Mouse (Mus musculus): ENCODE results near the gene 4933425L06Rik. TPM values are rescaled to one million over a fixed set of nuclear protein-coding genes. Genes with fewer than 3 reads are reported as not detected.

The 4933425L06Rik gene
- polyA plus RNA-seq, 1 experiment, result not detected

GRCm38 (mm10) chr13:105055374-105055773 lies 26.5 kb upstream of the 4933425L06Rik start:
- H3K4me1 ChIP-seq, result peaks cover 35% of the 10 kb centered on the region

GRCm38 (mm10) chr13:105066119-105066518 lies 15.8 kb upstream of the 4933425L06Rik start:
- H3K36me3 ChIP-seq (replicated peaks; ENCODE audit: low read length), result no peaks in the 10 kb centered on the region
- H3K4me1 ChIP-seq, result peaks cover 31% of the 10 kb centered on the region
- no peaks in the 10 kb centered on the region for H3K9me3 ChIP-seq
- H3K27me3 ChIP-seq (replicated peaks), result no peaks in the 10 kb centered on the region
- H3K4me3 ChIP-seq (replicated peaks), result no peak overlapping the region
- TF ChIP-seq GATA1 (IDR thresholded peaks at IDR 0.05; ENCODE audit: borderline replicate concordance, low read length) (no peak), FLI1 (IDR thresholded peaks at IDR 0.05; ENCODE audit: low read length) (no peak)

More at GRCm38 (mm10) chr13:105055374-105055773, 26.5 kb upstream of the 4933425L06Rik start:
- no peak for TF ChIP-seq FLI1 (IDR thresholded peaks at IDR 0.05; ENCODE audit: low read length)
- no peak for TF ChIP-seq GATA1 (IDR thresholded peaks at IDR 0.05; ENCODE audit: borderline replicate concordance, low read length)
- Histone ChIP-seq H3K4me3 (replicated peaks) (peak overlapping the region; percentile 96), H3K27me3 (replicated peaks) (peaks cover 33% of the 10 kb centered on the region), H3K9me3 (no peaks in the 10 kb centered on the region), H3K36me3 (replicated peaks; ENCODE audit: low read length) (no peaks in the 10 kb centered on the region)

- Histone ChIP-seq H3K4me3 (replicated peaks) (peak overlapping the region; percentile 33), H3K27me3 (replicated peaks) (no peaks in the 10 kb centered on the region), H3K36me3 (replicated peaks; ENCODE audit: low read length) (no peaks in the 10 kb centered on the region), H3K4me1 (peaks cover 34% of the 10 kb centered on the region), H3K9me3 (no peaks in the 10 kb centered on the region)
- TF ChIP-seq FLI1 (IDR thresholded peaks at IDR 0.05; ENCODE audit: low read length), result no peak
- TF ChIP-seq GATA1 (IDR thresholded peaks at IDR 0.05; ENCODE audit: borderline replicate concordance, low read length), result no peak
Observed at GRCm38 (mm10) chr13:105066890-105067845, 14.8 kb upstream of the 4933425L06Rik start.

DNA sequence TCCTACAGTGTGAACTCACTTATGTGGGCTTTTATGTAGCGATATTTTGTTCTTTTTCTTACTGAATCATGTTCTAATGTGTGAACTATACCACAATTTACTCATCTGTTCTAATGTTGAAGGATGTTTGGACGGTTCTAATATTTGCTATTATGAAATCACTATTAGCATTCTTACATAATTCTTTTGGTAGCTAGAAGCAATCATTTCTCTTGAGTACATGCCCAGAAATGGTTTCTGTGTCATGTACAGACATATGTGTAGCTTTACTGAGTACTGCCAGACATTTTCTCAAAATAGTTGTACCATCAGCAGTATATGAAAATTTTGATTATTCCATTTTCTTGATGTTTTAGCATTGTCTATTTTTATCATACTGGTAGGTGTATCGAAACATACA lies 7.4 kb downstream of the 4933425L06Rik start:
- TF ChIP-seq FLI1 (IDR thresholded peaks at IDR 0.05; ENCODE audit: low read length) (no peak), GATA1 (IDR thresholded peaks at IDR 0.05; ENCODE audit: borderline replicate concordance, low read length) (no peak)

DNA sequence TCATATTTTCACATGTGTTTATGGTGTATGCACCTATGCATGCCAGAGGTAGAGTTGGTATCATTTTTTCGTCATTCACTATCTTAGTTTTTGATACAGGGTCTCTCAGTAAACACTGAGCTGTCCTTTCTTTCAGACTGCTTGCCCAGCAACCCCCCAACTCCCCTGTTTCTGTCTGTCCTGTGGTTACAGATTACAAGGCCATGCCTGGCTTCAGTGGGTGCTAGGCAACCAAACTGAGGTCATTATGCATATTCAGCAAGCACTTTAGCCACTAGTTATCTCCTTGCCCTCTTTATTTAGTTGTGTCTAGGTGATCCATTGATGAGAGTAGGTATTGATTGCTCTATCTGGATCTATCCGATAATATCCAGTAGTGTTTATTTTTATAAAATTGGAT lies 14.4 kb downstream of the 4933425L06Rik start:
- H3K27me3 ChIP-seq (replicated peaks), result no peaks in the 10 kb centered on the region
- H3K4me3 ChIP-seq (replicated peaks), result no peak overlapping the region
- peaks cover 12% of the 10 kb centered on the region for H3K4me1 ChIP-seq
- no peak for TF ChIP-seq FLI1 (IDR thresholded peaks at IDR 0.05; ENCODE audit: low read length)
- no peak for TF ChIP-seq GATA1 (IDR thresholded peaks at IDR 0.05; ENCODE audit: borderline replicate concordance, low read length)
- H3K36me3 ChIP-seq (replicated peaks; ENCODE audit: low read length), result no peaks in the 10 kb centered on the region
- no peaks in the 10 kb centered on the region for H3K9me3 ChIP-seq

More for the DNA sequence above, 7.4 kb downstream of the 4933425L06Rik start:
- Histone ChIP-seq H3K4me1 (peaks cover 10% of the 10 kb centered on the region; the same call in 1 of the 2 replicates), H3K27me3 (replicated peaks) (no peaks in the 10 kb centered on the region), H3K36me3 (replicated peaks; ENCODE audit: low read length) (no peaks in the 10 kb centered on the region), H3K9me3 (no peaks in the 10 kb centered on the region), H3K4me3 (replicated peaks) (no peak overlapping the region)

- H3K4me3 ChIP-seq (replicated peaks), result no peak overlapping the region
- H3K27me3 ChIP-seq (replicated peaks), result no peaks in the 10 kb centered on the region
- TF ChIP-seq GATA1 (IDR thresholded peaks at IDR 0.05; ENCODE audit: borderline replicate concordance, low read length) (no peak), FLI1 (IDR thresholded peaks at IDR 0.05; ENCODE audit: low read length) (no peak)
- no peaks in the 10 kb centered on the region for H3K9me3 ChIP-seq
- H3K4me1 ChIP-seq, result peaks cover 29% of the 10 kb centered on the region
- no peaks in the 10 kb centered on the region for H3K36me3 ChIP-seq (replicated peaks; ENCODE audit: low read length)
Observed at GRCm38 (mm10) chr13:105100705-105101104, 18.8 kb downstream of the 4933425L06Rik start.

- Histone ChIP-seq H3K27me3 (replicated peaks) (no peaks in the 10 kb centered on the region), H3K36me3 (replicated peaks; ENCODE audit: low read length) (no peaks in the 10 kb centered on the region), H3K4me3 (replicated peaks) (no peak overlapping the region), H3K9me3 (no peaks in the 10 kb centered on the region), H3K4me1 (peaks cover 27% of the 10 kb centered on the region)
- TF ChIP-seq FLI1 (IDR thresholded peaks at IDR 0.05; ENCODE audit: low read length), result no peak
- no peak for TF ChIP-seq GATA1 (IDR thresholded peaks at IDR 0.05; ENCODE audit: borderline replicate concordance, low read length)
Observed at GRCm38 (mm10) chr13:105104385-105104784, 22.5 kb downstream of the 4933425L06Rik start.

DNA sequence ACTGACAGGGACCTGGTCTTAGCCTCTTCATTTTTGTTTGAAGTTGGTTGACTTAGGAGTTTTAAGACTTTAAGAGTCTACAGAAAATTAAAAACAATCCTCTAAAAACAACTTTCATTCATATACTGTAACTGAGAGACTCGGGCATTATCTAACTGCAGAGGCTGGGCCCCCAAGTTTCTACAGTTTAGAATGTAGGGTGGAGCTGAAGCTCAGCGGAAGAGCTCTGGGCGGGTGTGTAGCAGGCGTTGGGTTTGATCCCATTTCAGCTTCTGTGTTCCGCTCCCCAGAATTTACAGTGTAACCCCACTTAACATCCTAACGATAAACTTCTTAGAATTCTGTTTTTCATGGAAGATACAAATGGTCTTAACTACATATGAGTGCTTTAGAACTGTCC lies 29.7 kb downstream of the 4933425L06Rik start:
- Histone ChIP-seq H3K36me3 (replicated peaks; ENCODE audit: low read length) (peaks cover 3% of the 10 kb centered on the region), H3K9me3 (no peaks in the 10 kb centered on the region), H3K27me3 (replicated peaks) (no peaks in the 10 kb centered on the region), H3K4me3 (replicated peaks) (no peak overlapping the region), H3K4me1 (peaks cover 7% of the 10 kb centered on the region; the same call in 1 of the 2 replicates)
- TF ChIP-seq FLI1 (IDR thresholded peaks at IDR 0.05; ENCODE audit: low read length), result no peak
- no peak for TF ChIP-seq GATA1 (IDR thresholded peaks at IDR 0.05; ENCODE audit: borderline replicate concordance, low read length)

- Histone ChIP-seq H3K4me3 (replicated peaks) (no peak overlapping the region), H3K27me3 (replicated peaks) (no peaks in the 10 kb centered on the region), H3K4me1 (peaks cover 15% of the 10 kb centered on the region), H3K36me3 (replicated peaks; ENCODE audit: low read length) (peaks cover 2% of the 10 kb centered on the region), H3K9me3 (no peaks in the 10 kb centered on the region)
- no peak for TF ChIP-seq FLI1 (IDR thresholded peaks at IDR 0.05; ENCODE audit: low read length)
- TF ChIP-seq GATA1 (IDR thresholded peaks at IDR 0.05; ENCODE audit: borderline replicate concordance, low read length), result no peak
Observed at GRCm38 (mm10) chr13:105121617-105122016, 39.7 kb downstream of the 4933425L06Rik start.

GRCm38 (mm10) chr13:105122092-105122491 lies 40.2 kb downstream of the 4933425L06Rik start:
- no peak for TF ChIP-seq FLI1 (IDR thresholded peaks at IDR 0.05; ENCODE audit: low read length)
- no peak for TF ChIP-seq GATA1 (IDR thresholded peaks at IDR 0.05; ENCODE audit: borderline replicate concordance, low read length)
- H3K4me1 ChIP-seq, result peaks cover 15% of the 10 kb centered on the region
- peaks cover 2% of the 10 kb centered on the region for H3K36me3 ChIP-seq (replicated peaks; ENCODE audit: low read length)
- no peak overlapping the region for H3K4me3 ChIP-seq (replicated peaks)
- H3K27me3 ChIP-seq (replicated peaks), result no peaks in the 10 kb centered on the region
- H3K9me3 ChIP-seq, result no peaks in the 10 kb centered on the region
